Mouse (Mus musculus): Measurements from ENCODE around the gene Setd1b.

GRCm38 (mm10) chr5:123143251-123143970 is 1.4 kb downstream of the Setd1b start:
- TF ChIP-seq CTCF (IDR thresholded peaks at IDR 0.05; ENCODE audit: borderline replicate concordance, insufficient read depth, low read depth, low read length) (no peak), POLR2A (IDR thresholded peaks at IDR 0.05; ENCODE audit: borderline replicate concordance, insufficient read depth, low read length) (no peak)

Data from cerebellum, adult 2 months (tissue).